Mouse (Mus musculus) kidney, adult 2 months (tissue): ENCODE data around the gene Ror2.

Experiments
- CTCF ChIP-seq: fragments of 200-500 bp; conservative IDR thresholded peaks from 2 replicates; pipeline ENCODE4 v1.5.1; 2011; ENCODE audit warnings: low read depth, mild to moderate bottlenecking, control low read depth, low read length, moderate library complexity, mixed read lengths; ENCODE audit not compliant: insufficient read depth, insufficient read length
- POLR2A ChIP-seq: fragments of 200-500 bp; IDR thresholded peaks from one replicate; pipeline ENCODE4 v1.6.1; 2011; ENCODE audit warnings: low read depth, low read length, control low read depth

- no peak for TF ChIP-seq CTCF
- no peak for TF ChIP-seq POLR2A
Observed at GRCm38 (mm10) chr13:53271595-53271994, 14.3 kb downstream of the Ror2 start.
